Mouse (Mus musculus): ENCODE measurements around the gene Zap70. TPM values are rescaled to one million over a fixed set of nuclear protein-coding genes. Genes with fewer than 3 reads are reported as not detected.
A peak's percentile ranks its signal among the peaks of the same experiment; 100 is the strongest.

Gene Zap70
- total and polyA plus RNA-seq, 2 experiments from 2014 or later, result 0.08 TPM; not detected in 1

DNA sequence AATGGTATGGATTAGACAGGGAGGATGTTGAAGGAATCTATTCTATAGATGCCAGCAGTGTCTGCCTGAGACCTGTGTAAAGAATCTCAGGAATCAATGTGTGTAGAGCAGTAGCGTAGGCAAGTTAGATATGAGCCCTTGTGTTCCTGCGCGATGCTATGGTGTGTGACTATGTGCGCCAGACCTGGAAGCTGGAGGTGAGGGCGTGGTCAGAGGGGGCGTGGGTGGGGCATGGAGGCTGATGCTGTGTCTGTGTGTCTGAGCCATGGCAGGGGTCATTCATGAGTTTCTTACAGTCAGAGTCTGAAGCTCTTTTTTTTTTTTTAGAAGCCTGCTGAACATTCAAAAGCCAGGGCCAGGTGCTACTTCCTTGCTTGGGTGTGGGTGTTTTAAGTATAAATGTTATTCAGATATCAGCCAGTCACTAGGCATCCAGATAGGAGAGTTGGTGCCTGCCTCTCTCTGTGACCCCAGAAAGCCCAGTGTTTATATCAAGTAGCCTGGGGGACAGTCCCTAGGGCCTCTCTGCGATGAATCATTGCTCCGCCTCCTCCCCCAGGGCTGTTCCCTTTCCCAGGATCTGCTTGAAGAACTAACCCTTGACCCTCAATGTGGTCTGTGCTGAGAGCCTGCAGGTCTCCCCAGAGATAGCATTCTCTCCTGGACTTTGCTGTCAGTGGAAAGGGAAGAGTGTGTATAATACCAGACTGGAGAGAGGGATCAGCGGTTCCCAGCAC lies 10.8 kb downstream of the Zap70 start:
- H3K4me3 ChIP-seq (ENCODE audit: low read depth, low read length), result no peak overlapping the region
- no peak overlapping the region for H3K4me2 ChIP-seq (ENCODE audit: low read depth, low read length)
- H3K36me3 ChIP-seq (replicated peaks; ENCODE audit: control insufficient read depth, insufficient read depth, low read length), result no peaks in the 10 kb centered on the region
- no peak overlapping the region for H3K27ac ChIP-seq (ENCODE audit: low read depth)
- no peak overlapping the region for H3K9ac ChIP-seq (replicated peaks; ENCODE audit: low read depth, low read length)
- ATAC-seq (ENCODE audit: insufficient read depth, low read depth), result no peak
- TF ChIP-seq EP300 (IDR thresholded peaks at IDR 0.05; ENCODE audit: low read depth) (no peak), CTCF (IDR thresholded peaks at IDR 0.05; ENCODE audit: low read depth) (no peak)
- peaks cover 15% of the 10 kb centered on the region; the same call in 1 of the 2 replicates for H3K27me3 ChIP-seq (ENCODE audit: control insufficient read depth, insufficient read depth, low read length)
- no peak for DNase-seq (ENCODE audit: low spot score)
- no peaks in the 10 kb centered on the region for H3K4me1 ChIP-seq (ENCODE audit: control insufficient read depth, insufficient read depth)
- 81% methylated on average over 9 of the region's 9 CpGs for WGBS
- 0 out of 2 replicates have a peak, but pooled peaks cover 5% of the 10 kb centered on the region for H3K9me3 ChIP-seq (replicated peaks; ENCODE audit: control insufficient read depth, low read length)

DNA sequence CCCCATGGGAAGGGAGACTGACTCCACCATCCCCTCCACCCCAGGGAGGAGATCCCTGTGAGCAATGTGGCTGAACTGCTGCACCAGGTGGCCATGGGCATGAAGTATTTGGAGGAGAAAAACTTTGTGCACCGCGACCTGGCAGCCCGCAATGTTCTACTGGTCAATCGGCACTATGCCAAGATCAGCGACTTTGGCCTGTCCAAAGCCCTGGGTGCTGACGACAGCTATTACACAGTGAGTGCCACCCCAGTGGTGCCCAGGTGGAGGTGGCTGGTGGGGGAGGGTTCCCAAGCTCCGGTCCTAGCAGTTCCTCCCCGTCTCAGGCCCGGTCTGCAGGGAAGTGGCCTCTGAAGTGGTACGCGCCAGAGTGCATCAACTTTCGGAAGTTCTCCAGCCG lies 19.2 kb downstream of the Zap70 start:
- Histone ChIP-seq H3K36me3 (replicated peaks; ENCODE audit: control insufficient read depth, insufficient read depth, low read length) (no peaks in the 10 kb centered on the region), H3K4me2 (ENCODE audit: low read depth, low read length) (no peak overlapping the region), H3K27me3 (ENCODE audit: control insufficient read depth, insufficient read depth, low read length) (0 out of 2 replicates have a peak, but pooled peaks cover 5% of the 10 kb centered on the region), H3K9me3 (replicated peaks; ENCODE audit: control insufficient read depth, low read length) (0 out of 2 replicates have a peak, but pooled peaks cover 1% of the 10 kb centered on the region), H3K4me3 (ENCODE audit: low read depth, low read length) (no peak overlapping the region), H3K4me1 (ENCODE audit: control insufficient read depth, insufficient read depth) (no peaks in the 10 kb centered on the region), H3K27ac (ENCODE audit: low read depth) (no peak overlapping the region), H3K9ac (replicated peaks; ENCODE audit: low read depth, low read length) (no peak overlapping the region)
- ATAC-seq (ENCODE audit: insufficient read depth, low read depth), result no peak
- no peak for DNase-seq (ENCODE audit: low spot score)
- TF ChIP-seq EP300 (IDR thresholded peaks at IDR 0.05; ENCODE audit: low read depth), result no peak
- TF ChIP-seq CTCF (IDR thresholded peaks at IDR 0.05; ENCODE audit: low read depth), result no peak
- WGBS, result 69% methylated on average over 13 of the region's 13 CpGs

DNA sequence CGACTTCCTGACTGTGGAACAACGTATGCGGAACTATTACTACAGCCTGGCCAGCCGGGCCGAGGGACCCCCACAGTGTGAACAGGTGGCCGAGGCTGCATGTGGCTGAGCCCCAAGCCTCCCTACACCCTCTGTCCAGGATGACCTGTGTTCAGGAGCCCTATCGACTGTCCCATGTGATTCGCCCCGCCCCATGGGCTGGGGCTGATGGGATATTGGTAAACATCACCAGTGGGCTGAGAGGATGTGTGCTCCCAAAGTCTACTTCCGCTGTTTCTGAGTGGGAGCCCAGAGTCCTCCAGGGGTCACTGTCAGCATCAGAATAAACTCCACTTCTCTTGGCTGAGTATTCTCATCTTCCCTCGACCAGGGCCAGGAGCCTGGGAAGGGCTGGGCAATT lies 20.9 kb downstream of the Zap70 start:
- TF ChIP-seq CTCF (IDR thresholded peaks at IDR 0.05; ENCODE audit: low read depth), result no peak
- no peak for TF ChIP-seq EP300 (IDR thresholded peaks at IDR 0.05; ENCODE audit: low read depth)
- no peaks in the 10 kb centered on the region for H3K4me1 ChIP-seq (ENCODE audit: control insufficient read depth, insufficient read depth)
- no peak overlapping the region for H3K9ac ChIP-seq (replicated peaks; ENCODE audit: low read depth, low read length)
- DNase-seq (ENCODE audit: low spot score) (no peak), ATAC-seq (ENCODE audit: insufficient read depth, low read depth) (no peak)
- H3K4me3 ChIP-seq (ENCODE audit: low read depth, low read length), result no peak overlapping the region
- H3K27me3 ChIP-seq (ENCODE audit: control insufficient read depth, insufficient read depth, low read length), result 0 out of 2 replicates have a peak, but pooled peaks cover 5% of the 10 kb centered on the region
- WGBS, result 75% methylated on average over 11 of the region's 11 CpGs
- no peaks in the 10 kb centered on the region for H3K9me3 ChIP-seq (replicated peaks; ENCODE audit: control insufficient read depth, low read length)
- no peaks in the 10 kb centered on the region for H3K36me3 ChIP-seq (replicated peaks; ENCODE audit: control insufficient read depth, insufficient read depth, low read length)
- no peak overlapping the region for H3K4me2 ChIP-seq (ENCODE audit: low read depth, low read length)
- no peak overlapping the region for H3K27ac ChIP-seq (ENCODE audit: low read depth)

DNA sequence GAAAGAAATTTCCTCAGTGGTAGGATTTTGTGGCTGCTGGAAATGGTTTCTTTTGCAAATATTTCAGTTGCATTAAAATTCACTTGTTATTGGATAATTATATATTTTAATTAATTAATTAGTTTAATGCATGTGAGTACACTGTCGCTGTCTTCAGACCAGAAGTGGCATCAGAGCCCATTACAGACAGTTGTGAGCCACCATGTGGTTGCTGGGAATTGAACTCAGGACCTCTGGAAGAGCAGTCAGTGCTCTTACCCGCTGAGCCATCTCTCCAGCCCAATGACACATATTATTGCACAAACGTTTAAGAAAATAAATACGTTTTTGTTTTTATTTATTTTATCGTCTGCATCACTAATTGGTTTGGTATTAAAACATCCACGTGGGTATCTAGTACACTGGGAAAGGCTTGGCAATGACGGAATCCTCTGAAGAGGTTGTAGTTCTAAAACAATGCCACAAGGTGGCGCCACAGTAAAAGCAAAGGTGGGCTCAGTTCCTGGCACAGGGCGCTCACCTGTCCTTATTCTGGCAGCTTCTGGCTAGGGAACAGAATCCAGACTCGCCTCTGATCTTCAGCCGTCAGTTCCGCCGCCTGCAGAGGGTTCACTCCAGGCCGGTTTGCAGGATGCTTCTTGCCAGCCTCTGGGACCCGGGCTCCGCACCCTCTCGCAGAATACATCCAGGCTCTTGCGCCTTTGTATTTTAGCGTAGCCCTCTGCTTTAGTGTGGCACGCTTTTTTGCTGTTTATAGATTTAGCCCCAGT lies 23.0 kb downstream of the Zap70 start:
- Histone ChIP-seq H3K27ac (ENCODE audit: low read depth) (no peak overlapping the region), H3K4me1 (ENCODE audit: control insufficient read depth, insufficient read depth) (no peaks in the 10 kb centered on the region), H3K9me3 (replicated peaks; ENCODE audit: control insufficient read depth, low read length) (no peaks in the 10 kb centered on the region), H3K4me2 (ENCODE audit: low read depth, low read length) (peak overlapping the region; percentile 83), H3K9ac (replicated peaks; ENCODE audit: low read depth, low read length) (no peak overlapping the region; the same call in 1 of the 2 replicates), H3K36me3 (replicated peaks; ENCODE audit: control insufficient read depth, insufficient read depth, low read length) (no peaks in the 10 kb centered on the region), H3K4me3 (ENCODE audit: low read depth, low read length) (peak overlapping the region; percentile 44), H3K27me3 (ENCODE audit: control insufficient read depth, insufficient read depth, low read length) (0 out of 2 replicates have a peak, but pooled peaks cover 5% of the 10 kb centered on the region)
- 4% methylated on average over 20 of the region's 20 CpGs for whole genome bisulfite sequencing
- peak; percentile 83 for TF ChIP-seq CTCF (IDR thresholded peaks at IDR 0.05; ENCODE audit: low read depth)
- no peak for TF ChIP-seq EP300 (IDR thresholded peaks at IDR 0.05; ENCODE audit: low read depth)
- DNase-seq (ENCODE audit: low spot score) (peak; percentile 76), ATAC-seq (ENCODE audit: insufficient read depth, low read depth) (peak; percentile 59)

DNA sequence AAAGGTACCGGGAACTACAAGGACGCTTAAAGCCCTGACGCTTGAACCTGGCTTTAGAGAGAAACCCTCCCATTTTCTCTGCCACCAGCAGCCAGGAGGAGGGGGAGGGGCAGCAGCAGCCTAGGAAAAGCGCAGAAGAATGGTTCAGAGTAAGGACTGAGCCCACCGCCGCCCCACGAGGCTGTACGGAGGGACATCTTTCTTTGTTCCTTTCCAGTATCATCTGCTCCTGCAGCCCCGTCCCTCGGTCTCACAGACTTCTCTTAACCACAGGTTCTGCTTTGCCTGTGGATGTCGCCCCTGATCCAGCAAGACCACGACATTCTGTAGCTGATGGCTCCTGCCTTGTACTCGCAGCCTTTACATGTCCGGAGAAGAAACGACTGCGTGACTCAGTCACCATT lies 23.6 kb downstream of the Zap70 start:
- H3K9ac ChIP-seq (replicated peaks; ENCODE audit: low read depth, low read length), result no peak overlapping the region; the same call in 1 of the 2 replicates
- H3K9me3 ChIP-seq (replicated peaks; ENCODE audit: control insufficient read depth, low read length), result no peaks in the 10 kb centered on the region
- H3K27me3 ChIP-seq (ENCODE audit: control insufficient read depth, insufficient read depth, low read length), result 0 out of 2 replicates have a peak, but pooled peaks cover 5% of the 10 kb centered on the region
- peak overlapping the region; percentile 44 for H3K4me3 ChIP-seq (ENCODE audit: low read depth, low read length)
- H3K4me2 ChIP-seq (ENCODE audit: low read depth, low read length), result peak overlapping the region; percentile 83
- H3K27ac ChIP-seq (ENCODE audit: low read depth), result no peak overlapping the region
- ATAC-seq (ENCODE audit: insufficient read depth, low read depth), result no peak
- TF ChIP-seq CTCF (IDR thresholded peaks at IDR 0.05; ENCODE audit: low read depth) (0 out of 2 replicates have a peak, but pooled peaks have one; percentile 14), EP300 (IDR thresholded peaks at IDR 0.05; ENCODE audit: low read depth) (no peak)
- no peak for DNase-seq (ENCODE audit: low spot score)
- no peaks in the 10 kb centered on the region for H3K4me1 ChIP-seq (ENCODE audit: control insufficient read depth, insufficient read depth)
- 2% methylated on average over 16 of the region's 16 CpGs for WGBS
- H3K36me3 ChIP-seq (replicated peaks; ENCODE audit: control insufficient read depth, insufficient read depth, low read length), result no peaks in the 10 kb centered on the region
